Mouse (Mus musculus): ENCODE data around the gene Apobec1. TPM values are rescaled to one million over a fixed set of nuclear protein-coding genes. Genes with fewer than 3 reads are reported as not detected.
"Not testable (repeated sequence)": the region's sequence is repeated elsewhere in the genome, so short reads cannot be mapped to it uniquely, and the experiment has no call there.

Gene Apobec1
- total RNA-seq, 2 experiments from 2014 or later, result 7.5 to 11.6 TPM

DNA sequence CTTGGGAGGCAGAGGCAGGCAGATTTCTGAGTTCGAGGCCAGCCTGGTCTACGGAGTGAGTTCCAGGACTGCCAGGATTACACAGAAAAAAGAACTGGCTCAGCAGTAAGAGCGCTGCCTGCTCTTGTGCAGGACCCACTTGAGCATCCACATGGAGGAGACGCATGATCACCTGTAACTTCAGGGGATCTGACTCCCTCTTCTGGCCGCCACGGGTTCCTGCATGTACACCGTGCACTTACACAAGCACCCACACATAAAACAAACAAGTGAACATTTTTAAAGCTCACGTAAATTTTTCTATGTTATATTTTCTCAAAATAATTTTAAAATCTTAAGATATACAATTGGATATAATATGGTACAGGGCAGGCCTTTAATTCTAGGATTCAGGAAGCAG, 3.2 kb upstream of the Apobec1 start:
- DNase-seq, result peak in 1 of 2 experiments; percentile 22

GRCm38 (mm10) chr6:122604260-122604659, 2.0 kb upstream of the Apobec1 start:
- DNase-seq, result no peak

DNA sequence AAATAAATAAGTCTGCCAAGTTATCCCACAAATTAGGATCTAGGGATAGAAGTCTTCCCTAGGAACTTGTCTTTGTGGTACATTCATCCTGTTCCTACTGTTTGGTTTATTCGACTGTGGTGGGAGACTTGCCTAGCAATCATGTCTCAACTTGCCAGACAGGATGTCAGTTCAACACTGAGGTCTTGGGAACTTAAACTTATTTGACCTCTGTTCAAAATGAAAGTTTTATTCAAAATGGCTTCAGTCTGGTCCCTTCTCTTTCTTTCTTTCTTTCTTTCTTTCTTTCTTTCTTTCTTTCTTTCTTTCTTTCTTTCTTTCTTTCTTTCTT, 713 bp upstream of the Apobec1 start:
- no peak for DNase-seq

GRCm38 (mm10) chr6:122601615-122602014, 629 bp downstream of the Apobec1 start:
- DNase-seq, result no peak

- DNase-seq, result no peak
Measured at GRCm38 (mm10) chr6:122601031-122601430, 1.2 kb downstream of the Apobec1 start.

- DNase-seq, result no peak
Measured at GRCm38 (mm10) chr6:122600066-122600646, 2.1 kb downstream of the Apobec1 start.

DNA sequence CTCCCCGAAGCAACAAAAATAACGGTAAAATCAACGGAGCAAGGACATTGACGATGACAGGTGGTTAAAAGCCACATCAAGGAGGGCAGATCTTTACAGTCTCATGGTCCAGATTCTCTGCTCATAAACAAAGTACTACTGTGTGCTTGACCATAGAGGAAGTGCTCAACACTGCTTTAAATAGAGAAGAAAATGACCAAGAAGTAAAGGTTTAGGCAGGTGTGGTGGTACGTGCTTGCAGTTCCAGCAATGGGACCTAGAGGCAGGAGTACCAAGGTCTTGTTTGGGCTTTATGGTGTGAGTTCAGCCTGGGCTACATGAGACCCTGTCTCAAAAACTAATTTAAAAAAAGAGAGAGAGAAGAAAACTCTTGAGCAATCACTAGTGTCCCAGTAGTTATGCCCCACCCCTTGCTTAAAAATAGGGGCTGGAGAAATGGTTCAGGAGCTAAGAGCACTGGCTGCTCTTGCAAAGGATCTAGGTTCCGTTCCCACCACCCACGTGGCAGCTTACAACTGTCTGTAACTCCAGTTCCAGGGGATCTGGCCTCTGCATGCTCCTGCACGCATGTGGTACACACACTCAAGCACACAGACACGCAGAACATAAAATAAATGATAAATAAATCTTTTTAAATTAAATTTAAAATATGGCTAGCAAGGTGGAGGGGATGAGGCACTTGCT, 3.0 kb downstream of the Apobec1 start:
- DNase-seq, result no peak

DNA sequence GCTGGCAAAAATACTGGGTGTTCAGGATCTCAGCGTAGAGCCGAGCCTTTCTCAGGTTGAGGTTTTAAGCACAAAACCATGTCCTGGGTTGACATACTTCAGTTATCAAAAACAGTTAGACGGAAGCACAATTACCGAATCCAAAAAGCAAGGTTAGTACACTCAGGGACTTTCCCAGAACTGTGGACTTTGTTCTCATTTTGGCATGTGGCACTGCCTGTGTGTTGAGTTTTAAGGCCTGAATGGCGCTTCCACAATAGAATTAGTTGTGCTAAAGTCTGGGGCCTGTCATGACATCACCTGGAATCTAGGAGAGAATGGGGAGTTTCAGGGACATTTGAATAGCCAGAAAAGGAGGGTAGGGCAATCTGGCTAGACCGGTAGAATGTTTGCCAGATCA, 3.8 kb downstream of the Apobec1 start:
- no peak for DNase-seq

DNA sequence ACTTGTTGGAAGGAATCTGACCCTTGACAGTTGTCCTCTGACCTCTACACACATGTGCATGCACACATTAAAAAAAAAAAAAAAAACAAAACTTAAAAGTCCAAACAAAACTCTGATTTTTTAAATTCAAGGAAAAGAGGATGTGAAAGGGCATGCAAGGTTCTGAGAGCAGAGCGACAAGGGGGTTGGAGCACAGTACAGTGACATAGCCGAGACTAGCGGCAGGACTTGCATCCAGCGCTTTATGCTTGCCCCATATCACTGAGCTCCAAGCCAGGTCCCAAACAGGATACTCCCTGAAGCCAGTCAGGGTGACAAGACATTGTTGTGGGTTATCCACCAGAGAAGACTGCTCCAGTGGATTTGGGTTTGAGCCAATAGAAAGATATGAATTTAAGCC, 4.2 kb downstream of the Apobec1 start:
- no peak for DNase-seq

DNA sequence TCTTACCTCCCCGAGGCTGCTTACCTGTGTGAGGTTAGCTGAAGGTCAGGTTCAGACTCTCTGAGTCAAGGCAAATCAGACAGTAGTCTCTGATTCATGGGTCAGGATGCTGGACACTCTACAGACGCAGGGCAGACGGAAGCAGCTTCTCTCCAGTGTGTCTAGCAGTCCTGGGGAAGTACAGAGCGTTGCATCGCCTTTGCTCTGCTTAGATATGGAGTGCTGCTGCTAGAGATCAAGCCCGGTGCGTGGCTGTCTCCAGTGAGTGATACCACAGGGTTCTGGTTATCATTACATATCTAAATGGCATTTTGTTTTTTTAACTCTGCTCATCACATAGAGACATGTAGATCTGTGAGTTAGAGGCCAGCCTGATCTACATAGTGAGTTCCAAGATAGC, 5.6 kb downstream of the Apobec1 start:
- no peak for DNase-seq

- peak; percentile 32 to 50 for DNase-seq
Measured at GRCm38 (mm10) chr6:122595637-122596036, 6.6 kb downstream of the Apobec1 start.

GRCm38 (mm10) chr6:122592905-122593304, 9.3 kb downstream of the Apobec1 start:
- DNase-seq, result no peak

- DNase-seq, result no peak
Measured at GRCm38 (mm10) chr6:122591027-122591758, 11.1 kb downstream of the Apobec1 start.

DNA sequence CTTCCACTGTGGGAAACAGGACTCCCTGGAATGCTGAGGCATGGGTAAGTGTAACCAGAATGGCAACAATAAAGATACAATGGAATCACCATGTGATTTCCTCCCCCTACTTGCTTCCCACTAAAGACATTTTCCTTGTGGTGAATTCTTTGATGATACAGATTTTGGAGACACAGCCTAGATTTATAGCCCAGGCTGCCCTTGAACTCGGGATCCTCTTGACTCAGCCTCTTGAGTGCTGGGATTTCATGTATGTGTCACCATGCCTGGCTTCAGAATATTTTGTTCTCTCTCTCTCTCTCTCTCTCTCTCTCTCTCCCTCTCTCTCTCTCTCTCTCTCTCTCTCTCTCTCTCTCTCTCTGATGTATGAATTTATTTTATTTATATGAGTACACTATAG, 23.2 kb downstream of the Apobec1 start:
- DNase-seq, result peak; percentile 44 to 49

DNA sequence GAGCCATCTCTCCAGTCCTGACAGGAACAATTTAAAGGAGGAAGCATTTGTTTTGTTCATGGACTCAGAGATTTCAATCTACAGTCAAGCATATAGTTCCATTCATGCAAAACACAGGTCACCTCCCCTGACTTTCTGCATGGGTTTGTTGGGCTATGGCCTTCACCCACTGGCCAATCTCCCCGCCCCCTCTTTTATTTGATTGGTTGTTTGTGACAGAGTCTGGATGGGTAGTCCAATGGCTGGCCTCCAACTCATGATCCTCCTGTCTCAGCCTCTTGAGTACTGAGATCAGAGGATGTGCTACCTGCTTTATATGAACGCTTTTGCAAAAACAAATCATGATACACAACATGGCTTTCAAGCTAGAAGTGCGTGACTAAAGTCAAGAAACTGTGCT, 25.2 kb downstream of the Apobec1 start:
- no peak for DNase-seq

- DNase-seq, result not testable (repeated sequence)
Measured at GRCm38 (mm10) chr6:122575037-122575436, 27.2 kb downstream of the Apobec1 start.

DNA sequence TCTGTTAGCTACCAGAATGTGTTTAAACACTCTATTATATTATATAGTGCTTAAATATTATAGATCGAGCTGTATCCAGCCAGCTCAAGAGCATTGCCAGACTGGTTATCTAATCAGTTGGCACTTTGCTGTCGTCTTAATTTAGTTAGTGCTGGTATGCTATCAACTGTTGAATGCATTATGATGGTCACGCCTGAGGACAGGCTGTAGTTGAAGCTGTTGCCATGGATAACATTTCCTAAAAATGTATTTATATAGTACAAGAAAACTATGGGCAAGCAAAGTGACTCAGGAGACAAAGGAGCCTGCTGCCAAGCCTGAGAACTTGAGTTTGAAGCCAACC, 30.7 kb downstream of the Apobec1 start:
- no peak for DNase-seq

DNA sequence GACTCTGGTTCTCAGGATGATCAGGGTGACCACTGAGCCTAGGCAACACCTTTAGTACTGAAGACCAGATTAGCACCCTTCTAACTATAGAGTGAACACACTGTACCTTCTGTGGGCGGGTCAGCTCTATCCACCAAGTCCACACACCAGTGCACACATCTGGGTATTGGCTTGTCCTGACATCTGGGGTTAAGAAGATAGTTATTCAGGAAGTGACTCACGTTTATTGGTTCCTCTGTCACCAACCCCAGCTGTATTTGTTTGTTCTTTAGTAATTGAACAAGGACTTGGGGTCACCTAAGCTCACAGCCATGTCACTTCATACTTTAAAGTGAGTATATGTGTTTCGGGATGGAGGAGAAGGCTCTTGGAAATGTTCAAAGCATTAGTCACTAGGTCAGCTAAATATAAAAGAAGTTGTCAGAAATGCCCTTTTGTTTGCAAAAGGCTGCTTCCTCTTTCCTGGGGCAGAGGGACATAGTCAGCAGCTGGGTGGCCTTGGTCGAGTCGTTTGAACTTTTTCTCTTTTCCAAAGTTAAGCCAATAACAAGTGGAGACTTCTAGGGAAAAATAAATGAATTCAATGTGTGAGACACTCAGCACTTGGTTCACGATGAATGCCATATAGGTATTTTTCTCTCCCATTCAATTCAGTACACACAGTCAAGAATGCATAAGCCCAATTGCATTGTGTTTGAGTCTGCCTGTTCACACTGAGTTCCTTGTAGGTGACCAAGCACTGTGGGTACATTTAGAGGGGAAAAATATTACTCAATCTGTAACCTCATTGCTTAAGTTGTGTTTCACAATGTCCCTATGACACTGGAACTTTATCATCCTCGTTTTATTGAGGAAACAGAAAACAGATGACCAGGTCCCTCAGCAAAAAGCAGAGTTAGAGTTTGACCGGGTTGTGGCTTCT, 31.3 kb downstream of the Apobec1 start:
- DNase-seq, result no peak

GRCm38 (mm10) chr6:122569762-122570161, 32.5 kb downstream of the Apobec1 start:
- DNase-seq, result no peak

DNA sequence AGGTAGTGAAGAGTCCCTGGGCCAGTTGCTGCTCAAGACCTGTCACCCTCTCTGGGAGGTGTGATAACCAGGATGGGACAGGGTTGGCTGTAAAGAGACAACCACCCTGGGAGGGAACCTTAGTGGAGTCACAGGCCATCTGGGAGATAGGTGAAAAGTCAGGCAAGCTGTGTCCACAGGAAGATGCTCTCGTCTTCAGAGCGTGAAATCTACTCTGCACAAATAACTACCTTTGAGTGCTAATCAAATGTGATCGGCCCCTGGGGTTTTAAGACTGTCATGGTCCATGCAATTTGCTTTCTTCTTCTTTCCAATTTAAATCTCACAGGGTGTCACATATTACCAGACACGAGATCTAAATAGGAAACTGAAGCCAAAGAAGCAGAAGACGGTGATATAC, 33.1 kb downstream of the Apobec1 start:
- DNase-seq, result no peak

- DNase-seq, result no peak
Measured at GRCm38 (mm10) chr6:122565070-122565784, 37.0 kb downstream of the Apobec1 start.

- DNase-seq, result peak; percentile 39 to 47
Measured at GRCm38 (mm10) chr6:122562463-122562862, 39.8 kb downstream of the Apobec1 start.
